Mouse (Mus musculus): Measurements from ENCODE around the gene Rab17. TPM values are rescaled to one million over a fixed set of nuclear protein-coding genes. Genes with fewer than 3 reads are reported as not detected.
A peak's percentile ranks its signal among the peaks of the same experiment; 100 is the strongest.

Gene Rab17
- polyA plus RNA-seq, 1 experiment, result 0.12 TPM

- Histone ChIP-seq H3K27me3 (ENCODE audit: control insufficient read depth, insufficient read depth, low read length) (no peaks in the 10 kb centered on the region), H3K27ac (ENCODE audit: control insufficient read depth, insufficient read depth, low read depth, low read length) (no peak overlapping the region), H3K4me1 (ENCODE audit: control insufficient read depth, insufficient read depth, low read length) (peaks cover 5% of the 10 kb centered on the region), H3K4me3 (ENCODE audit: control insufficient read depth, low read depth, low read length) (no peak overlapping the region), H3K36me3 (ENCODE audit: control insufficient read depth, insufficient read depth, low read length) (no peaks in the 10 kb centered on the region)
- TF ChIP-seq POLR2A (IDR thresholded peaks at IDR 0.05; ENCODE audit: control insufficient read depth, low read depth, low read length), result no peak
- TF ChIP-seq CTCF (IDR thresholded peaks at IDR 0.05; ENCODE audit: control insufficient read depth, insufficient read depth, insufficient replicate concordance, low read depth, low read length), result peak; percentile 94
These were observed 3.6 kb upstream of the Rab17 start for GRCm38 (mm10) chr1:90972911-90973573.

GRCm38 (mm10) chr1:90969881-90970390 lies 475 bp upstream of the Rab17 start:
- H3K4me3 ChIP-seq (ENCODE audit: control insufficient read depth, low read depth, low read length), result no peak overlapping the region
- H3K4me1 ChIP-seq (ENCODE audit: control insufficient read depth, insufficient read depth, low read length), result peaks cover 5% of the 10 kb centered on the region
- TF ChIP-seq POLR2A (IDR thresholded peaks at IDR 0.05; ENCODE audit: control insufficient read depth, low read depth, low read length), result no peak
- TF ChIP-seq CTCF (IDR thresholded peaks at IDR 0.05; ENCODE audit: control insufficient read depth, insufficient read depth, insufficient replicate concordance, low read depth, low read length), result no peak
- H3K27me3 ChIP-seq (ENCODE audit: control insufficient read depth, insufficient read depth, low read length), result no peaks in the 10 kb centered on the region
- no peaks in the 10 kb centered on the region for H3K36me3 ChIP-seq (ENCODE audit: control insufficient read depth, insufficient read depth, low read length)
- H3K27ac ChIP-seq (ENCODE audit: control insufficient read depth, insufficient read depth, low read depth, low read length), result no peak overlapping the region

GRCm38 (mm10) chr1:90968649-90969048 lies 812 bp downstream of the Rab17 start:
- no peak for TF ChIP-seq POLR2A (IDR thresholded peaks at IDR 0.05; ENCODE audit: control insufficient read depth, low read depth, low read length)
- no peak for TF ChIP-seq CTCF (IDR thresholded peaks at IDR 0.05; ENCODE audit: control insufficient read depth, insufficient read depth, insufficient replicate concordance, low read depth, low read length)
- H3K36me3 ChIP-seq (ENCODE audit: control insufficient read depth, insufficient read depth, low read length), result no peaks in the 10 kb centered on the region
- no peak overlapping the region for H3K27ac ChIP-seq (ENCODE audit: control insufficient read depth, insufficient read depth, low read depth, low read length)
- peaks cover 5% of the 10 kb centered on the region for H3K4me1 ChIP-seq (ENCODE audit: control insufficient read depth, insufficient read depth, low read length)
- H3K4me3 ChIP-seq (ENCODE audit: control insufficient read depth, low read depth, low read length), result no peak overlapping the region
- H3K27me3 ChIP-seq (ENCODE audit: control insufficient read depth, insufficient read depth, low read length), result no peaks in the 10 kb centered on the region

GRCm38 (mm10) chr1:90967583-90967982 lies 1.9 kb downstream of the Rab17 start:
- Histone ChIP-seq H3K36me3 (ENCODE audit: control insufficient read depth, insufficient read depth, low read length) (no peaks in the 10 kb centered on the region), H3K4me3 (ENCODE audit: control insufficient read depth, low read depth, low read length) (no peak overlapping the region), H3K4me1 (ENCODE audit: control insufficient read depth, insufficient read depth, low read length) (no peaks in the 10 kb centered on the region), H3K27ac (ENCODE audit: control insufficient read depth, insufficient read depth, low read depth, low read length) (no peak overlapping the region), H3K27me3 (ENCODE audit: control insufficient read depth, insufficient read depth, low read length) (no peaks in the 10 kb centered on the region)
- TF ChIP-seq CTCF (IDR thresholded peaks at IDR 0.05; ENCODE audit: control insufficient read depth, insufficient read depth, insufficient replicate concordance, low read depth, low read length) (no peak), POLR2A (IDR thresholded peaks at IDR 0.05; ENCODE audit: control insufficient read depth, low read depth, low read length) (no peak)

- Histone ChIP-seq H3K27me3 (ENCODE audit: control insufficient read depth, insufficient read depth, low read length) (no peaks in the 10 kb centered on the region), H3K36me3 (ENCODE audit: control insufficient read depth, insufficient read depth, low read length) (no peaks in the 10 kb centered on the region), H3K4me1 (ENCODE audit: control insufficient read depth, insufficient read depth, low read length) (no peaks in the 10 kb centered on the region), H3K27ac (ENCODE audit: control insufficient read depth, insufficient read depth, low read depth, low read length) (no peak overlapping the region), H3K4me3 (ENCODE audit: control insufficient read depth, low read depth, low read length) (no peak overlapping the region)
- TF ChIP-seq CTCF (IDR thresholded peaks at IDR 0.05; ENCODE audit: control insufficient read depth, insufficient read depth, insufficient replicate concordance, low read depth, low read length) (no peak), POLR2A (IDR thresholded peaks at IDR 0.05; ENCODE audit: control insufficient read depth, low read depth, low read length) (no peak)
These were observed 6.5 kb downstream of the Rab17 start for GRCm38 (mm10) chr1:90962994-90963393.

GRCm38 (mm10) chr1:90962526-90962925 lies 6.9 kb downstream of the Rab17 start:
- Histone ChIP-seq H3K4me3 (ENCODE audit: control insufficient read depth, low read depth, low read length) (no peak overlapping the region), H3K36me3 (ENCODE audit: control insufficient read depth, insufficient read depth, low read length) (no peaks in the 10 kb centered on the region), H3K27me3 (ENCODE audit: control insufficient read depth, insufficient read depth, low read length) (no peaks in the 10 kb centered on the region), H3K4me1 (ENCODE audit: control insufficient read depth, insufficient read depth, low read length) (no peaks in the 10 kb centered on the region), H3K27ac (ENCODE audit: control insufficient read depth, insufficient read depth, low read depth, low read length) (no peak overlapping the region)
- TF ChIP-seq POLR2A (IDR thresholded peaks at IDR 0.05; ENCODE audit: control insufficient read depth, low read depth, low read length) (no peak), CTCF (IDR thresholded peaks at IDR 0.05; ENCODE audit: control insufficient read depth, insufficient read depth, insufficient replicate concordance, low read depth, low read length) (no peak)

- Histone ChIP-seq H3K27ac (ENCODE audit: control insufficient read depth, insufficient read depth, low read depth, low read length) (no peak overlapping the region), H3K36me3 (ENCODE audit: control insufficient read depth, insufficient read depth, low read length) (no peaks in the 10 kb centered on the region), H3K4me1 (ENCODE audit: control insufficient read depth, insufficient read depth, low read length) (peaks cover 5% of the 10 kb centered on the region; the same call in 1 of the 2 replicates), H3K4me3 (ENCODE audit: control insufficient read depth, low read depth, low read length) (no peak overlapping the region), H3K27me3 (ENCODE audit: control insufficient read depth, insufficient read depth, low read length) (no peaks in the 10 kb centered on the region)
- no peak for TF ChIP-seq POLR2A (IDR thresholded peaks at IDR 0.05; ENCODE audit: control insufficient read depth, low read depth, low read length)
- TF ChIP-seq CTCF (IDR thresholded peaks at IDR 0.05; ENCODE audit: control insufficient read depth, insufficient read depth, insufficient replicate concordance, low read depth, low read length), result peak; percentile 53; the same call in 1 of the 2 replicates
These were observed 13.0 kb downstream of the Rab17 start for GRCm38 (mm10) chr1:90956245-90957096.
